Mouse (Mus musculus): ENCODE data around the gene Neurl1a.
"Not testable (repeated sequence)": the region's sequence is repeated elsewhere in the genome, so short reads cannot be mapped to it uniquely, and the experiment has no call there.

Neurl1a gene

GRCm38 (mm10) chr19:47178431-47179271 is at the start of gene Neurl1a:
Neurl1a (plus strand) TSS chr19:47178820.
- DNase-seq (ENCODE audit: low read depth) = no peak

GRCm38 (mm10) chr19:47128835-47129234 is 49.8 kb upstream of the Neurl1a start:
- no peak for DNase-seq (ENCODE audit: low read depth)

- DNase-seq (ENCODE audit: low read depth) = no peak
Measured at GRCm38 (mm10) chr19:47130551-47131125, 48.0 kb upstream of the Neurl1a start.

- peak; percentile 50 for DNase-seq (ENCODE audit: low read depth)
Measured at GRCm38 (mm10) chr19:47133161-47133560, 45.5 kb upstream of the Neurl1a start.

- DNase-seq (ENCODE audit: low read depth) = no peak
Measured at GRCm38 (mm10) chr19:47135568-47135967, 43.1 kb upstream of the Neurl1a start.

GRCm38 (mm10) chr19:47136170-47136569 is 42.5 kb upstream of the Neurl1a start:
- DNase-seq (ENCODE audit: low read depth) = no peak

- peak; percentile 44 for DNase-seq (ENCODE audit: low read depth)
Measured at GRCm38 (mm10) chr19:47137051-47137581, 41.5 kb upstream of the Neurl1a start.

- DNase-seq (ENCODE audit: low read depth) = no peak
Measured at GRCm38 (mm10) chr19:47137771-47138421, 40.7 kb upstream of the Neurl1a start, which contains the start of gene Calhm2. Calhm2 (minus strand) TSS chr19:47138294.

- not testable (repeated sequence) for DNase-seq (ENCODE audit: low read depth)
Measured at GRCm38 (mm10) chr19:47139611-47140010, 39.0 kb upstream of the Neurl1a start.

GRCm38 (mm10) chr19:47142438-47142837 is 36.2 kb upstream of the Neurl1a start:
- no peak for DNase-seq (ENCODE audit: low read depth)

GRCm38 (mm10) chr19:47144154-47144553 is 34.5 kb upstream of the Neurl1a start, which contains the start of gene Calhm1:
Calhm1 (minus strand) TSS chr19:47144254.
- DNase-seq (ENCODE audit: low read depth) = no peak

GRCm38 (mm10) chr19:47148267-47148847 is 30.3 kb upstream of the Neurl1a start:
- no peak for DNase-seq (ENCODE audit: low read depth)

- DNase-seq (ENCODE audit: low read depth) = no peak
Measured at GRCm38 (mm10) chr19:47149854-47150253, 28.8 kb upstream of the Neurl1a start.

- no peak for DNase-seq (ENCODE audit: low read depth)
Measured at GRCm38 (mm10) chr19:47151332-47152061, 27.1 kb upstream of the Neurl1a start.

- no peak for DNase-seq (ENCODE audit: low read depth)
Measured at GRCm38 (mm10) chr19:47152062-47152369, 26.6 kb upstream of the Neurl1a start.

- DNase-seq (ENCODE audit: low read depth) = no peak
Measured at GRCm38 (mm10) chr19:47153767-47154166, 24.9 kb upstream of the Neurl1a start.

- no peak for DNase-seq (ENCODE audit: low read depth)
Measured at GRCm38 (mm10) chr19:47157664-47158063, 21.0 kb upstream of the Neurl1a start, which contains the start of gene Calhm3. Calhm3 (minus strand) TSS chr19:47157764.

- DNase-seq (ENCODE audit: low read depth) = no peak
Measured at GRCm38 (mm10) chr19:47161669-47162068, 17.0 kb upstream of the Neurl1a start.

GRCm38 (mm10) chr19:47163176-47163744 is 15.4 kb upstream of the Neurl1a start:
- DNase-seq (ENCODE audit: low read depth) = no peak

GRCm38 (mm10) chr19:47166758-47167157 is 11.9 kb upstream of the Neurl1a start:
- no peak for DNase-seq (ENCODE audit: low read depth)

GRCm38 (mm10) chr19:47167617-47168214 is 10.9 kb upstream of the Neurl1a start:
- no peak for DNase-seq (ENCODE audit: low read depth)
